Mouse (Mus musculus): ENCODE measurements around the gene Rnf215. TPM values are rescaled to one million over a fixed set of nuclear protein-coding genes. Genes with fewer than 3 reads are reported as not detected.
"Not testable (repeated sequence)": the region's sequence is repeated elsewhere in the genome, so short reads cannot be mapped to it uniquely, and the experiment has no call there.

Gene Rnf215
- polyA plus RNA-seq, 1 experiment from 2014 or later: 51.0 TPM

GRCm38 (mm10) chr11:4118081-4118921 is 16.7 kb upstream of the Rnf215 start:
- Histone ChIP-seq H3K27ac (ENCODE audit: low read depth, low read length) (peak overlapping the region; percentile 30; the same call in 1 of the 2 replicates), H3K9ac (replicated peaks; ENCODE audit: low read depth, low read length) (peak overlapping the region; percentile 68), H3K4me2 (ENCODE audit: low read depth, low read length) (peak overlapping the region; percentile 88), H3K4me3 (ENCODE audit: low read depth, low read length) (peak overlapping the region; percentile 60), H3K4me1 (ENCODE audit: control insufficient read depth, insufficient read depth, low read length) (peaks cover 6% of the 10 kb centered on the region; the same call in 1 of the 2 replicates), H3K36me3 (ENCODE audit: control insufficient read depth, insufficient read depth, low read length) (no peaks in the 10 kb centered on the region), H3K9me3 (ENCODE audit: control insufficient read depth, low read length) (no peaks in the 10 kb centered on the region), H3K27me3 (ENCODE audit: control insufficient read depth, insufficient read depth, low read length) (no peaks in the 10 kb centered on the region)
- peak; percentile 62 for ATAC-seq (ENCODE audit: low read depth)
- WGBS: 3% methylated on average over 41 of the region's 41 CpGs

- Histone ChIP-seq H3K4me3 (ENCODE audit: low read depth, low read length) (no peak overlapping the region), H3K4me1 (ENCODE audit: control insufficient read depth, insufficient read depth, low read length) (peaks cover 6% of the 10 kb centered on the region; the same call in 1 of the 2 replicates), H3K27me3 (ENCODE audit: control insufficient read depth, insufficient read depth, low read length) (no peaks in the 10 kb centered on the region), H3K27ac (ENCODE audit: low read depth, low read length) (no peak overlapping the region), H3K36me3 (ENCODE audit: control insufficient read depth, insufficient read depth, low read length) (no peaks in the 10 kb centered on the region), H3K9ac (replicated peaks; ENCODE audit: low read depth, low read length) (no peak overlapping the region), H3K4me2 (ENCODE audit: low read depth, low read length) (no peak overlapping the region), H3K9me3 (ENCODE audit: control insufficient read depth, low read length) (no peaks in the 10 kb centered on the region)
- 77% methylated on average over 5 of the region's 5 CpGs for WGBS
- no peak for ATAC-seq (ENCODE audit: low read depth)
These were observed 15.4 kb upstream of the Rnf215 start for GRCm38 (mm10) chr11:4119635-4120034.

GRCm38 (mm10) chr11:4121691-4122090 is 13.3 kb upstream of the Rnf215 start:
- no peaks in the 10 kb centered on the region for H3K36me3 ChIP-seq (ENCODE audit: control insufficient read depth, insufficient read depth, low read length)
- H3K27ac ChIP-seq (ENCODE audit: low read depth, low read length): no peak overlapping the region
- H3K4me2 ChIP-seq (ENCODE audit: low read depth, low read length): no peak overlapping the region
- no peak overlapping the region for H3K4me3 ChIP-seq (ENCODE audit: low read depth, low read length)
- whole genome bisulfite sequencing: 75% methylated on average over 3 of the region's 3 CpGs
- no peaks in the 10 kb centered on the region for H3K9me3 ChIP-seq (ENCODE audit: control insufficient read depth, low read length)
- ATAC-seq (ENCODE audit: low read depth): no peak
- no peak overlapping the region for H3K9ac ChIP-seq (replicated peaks; ENCODE audit: low read depth, low read length)
- H3K4me1 ChIP-seq (ENCODE audit: control insufficient read depth, insufficient read depth, low read length): peaks cover 5% of the 10 kb centered on the region; the same call in 1 of the 2 replicates
- H3K27me3 ChIP-seq (ENCODE audit: control insufficient read depth, insufficient read depth, low read length): no peaks in the 10 kb centered on the region

GRCm38 (mm10) chr11:4122226-4122625 is 12.8 kb upstream of the Rnf215 start:
- WGBS: 80% methylated on average over 5 of the region's 5 CpGs
- Histone ChIP-seq H3K27ac (ENCODE audit: low read depth, low read length) (no peak overlapping the region), H3K4me1 (ENCODE audit: control insufficient read depth, insufficient read depth, low read length) (peaks cover 2% of the 10 kb centered on the region; the same call in 1 of the 2 replicates), H3K27me3 (ENCODE audit: control insufficient read depth, insufficient read depth, low read length) (no peaks in the 10 kb centered on the region), H3K4me2 (ENCODE audit: low read depth, low read length) (no peak overlapping the region), H3K36me3 (ENCODE audit: control insufficient read depth, insufficient read depth, low read length) (no peaks in the 10 kb centered on the region), H3K9me3 (ENCODE audit: control insufficient read depth, low read length) (no peaks in the 10 kb centered on the region), H3K4me3 (ENCODE audit: low read depth, low read length) (no peak overlapping the region), H3K9ac (replicated peaks; ENCODE audit: low read depth, low read length) (no peak overlapping the region)
- no peak for ATAC-seq (ENCODE audit: low read depth)

GRCm38 (mm10) chr11:4122742-4123579 is 12.0 kb upstream of the Rnf215 start, which contains the start of gene Sec14l2:
TSS of gene Sec14l2 (minus strand) at chr11:4123415.
- 86% methylated on average over 10 of the region's 10 CpGs for WGBS
- no peaks in the 10 kb centered on the region for H3K36me3 ChIP-seq (ENCODE audit: control insufficient read depth, insufficient read depth, low read length)
- no peak within 1 kb of the TSS for H3K4me2 ChIP-seq (ENCODE audit: low read depth, low read length)
- no peaks in the 10 kb centered on the region for H3K9me3 ChIP-seq (ENCODE audit: control insufficient read depth, low read length)
- H3K27me3 ChIP-seq (ENCODE audit: control insufficient read depth, insufficient read depth, low read length): no peaks in the 10 kb centered on the region
- H3K9ac ChIP-seq (replicated peaks; ENCODE audit: low read depth, low read length): no peak within 1 kb of the TSS
- no peak for ATAC-seq (ENCODE audit: low read depth)
- H3K27ac ChIP-seq (ENCODE audit: low read depth, low read length): no peak within 1 kb of the TSS
- H3K4me3 ChIP-seq (ENCODE audit: low read depth, low read length): no peak within 1 kb of the TSS
- H3K4me1 ChIP-seq (ENCODE audit: control insufficient read depth, insufficient read depth, low read length): no peaks in the 10 kb centered on the region

- no peaks in the 10 kb centered on the region for H3K4me1 ChIP-seq (ENCODE audit: control insufficient read depth, insufficient read depth, low read length)
- H3K36me3 ChIP-seq (ENCODE audit: control insufficient read depth, insufficient read depth, low read length): no peaks in the 10 kb centered on the region
- H3K27me3 ChIP-seq (ENCODE audit: control insufficient read depth, insufficient read depth, low read length): no peaks in the 10 kb centered on the region
- no peak overlapping the region for H3K4me2 ChIP-seq (ENCODE audit: low read depth, low read length)
- no peak overlapping the region for H3K4me3 ChIP-seq (ENCODE audit: low read depth, low read length)
- 62% methylated on average over 5 of the region's 5 CpGs for WGBS
- no peak overlapping the region for H3K27ac ChIP-seq (ENCODE audit: low read depth, low read length)
- H3K9me3 ChIP-seq (ENCODE audit: control insufficient read depth, low read length): no peaks in the 10 kb centered on the region
- no peak overlapping the region for H3K9ac ChIP-seq (replicated peaks; ENCODE audit: low read depth, low read length)
- no peak for ATAC-seq (ENCODE audit: low read depth)
These were observed 11.1 kb upstream of the Rnf215 start for GRCm38 (mm10) chr11:4123922-4124321.

- no peak overlapping the region for H3K4me3 ChIP-seq (ENCODE audit: low read depth, low read length)
- H3K4me1 ChIP-seq (ENCODE audit: control insufficient read depth, insufficient read depth, low read length): no peaks in the 10 kb centered on the region
- no peak for ATAC-seq (ENCODE audit: low read depth)
- no peak overlapping the region for H3K27ac ChIP-seq (ENCODE audit: low read depth, low read length)
- 86% methylated on average over 1 of the region's 1 CpGs for WGBS
- no peaks in the 10 kb centered on the region for H3K9me3 ChIP-seq (ENCODE audit: control insufficient read depth, low read length)
- no peak overlapping the region for H3K9ac ChIP-seq (replicated peaks; ENCODE audit: low read depth, low read length)
- no peaks in the 10 kb centered on the region for H3K36me3 ChIP-seq (ENCODE audit: control insufficient read depth, insufficient read depth, low read length)
- no peaks in the 10 kb centered on the region for H3K27me3 ChIP-seq (ENCODE audit: control insufficient read depth, insufficient read depth, low read length)
- H3K4me2 ChIP-seq (ENCODE audit: low read depth, low read length): no peak overlapping the region
These were observed 7.9 kb upstream of the Rnf215 start for GRCm38 (mm10) chr11:4127059-4127458.

- H3K4me2 ChIP-seq (ENCODE audit: low read depth, low read length); ATAC-seq (ENCODE audit: low read depth); H3K9ac ChIP-seq (replicated peaks; ENCODE audit: low read depth, low read length); H3K27me3 ChIP-seq (ENCODE audit: control insufficient read depth, insufficient read depth, low read length); H3K36me3 ChIP-seq (ENCODE audit: control insufficient read depth, insufficient read depth, low read length); H3K4me1 ChIP-seq (ENCODE audit: control insufficient read depth, insufficient read depth, low read length); H3K9me3 ChIP-seq (ENCODE audit: control insufficient read depth, low read length); H3K4me3 ChIP-seq (ENCODE audit: low read depth, low read length); H3K27ac ChIP-seq (ENCODE audit: low read depth, low read length): not testable (repeated sequence)
- 95% methylated on average over 4 of the region's 4 CpGs for WGBS
These were observed 6.5 kb upstream of the Rnf215 start for GRCm38 (mm10) chr11:4128461-4128860.

- Histone ChIP-seq H3K36me3 (ENCODE audit: control insufficient read depth, insufficient read depth, low read length) (0 out of 2 replicates have a peak, but pooled peaks cover 3% of the 10 kb centered on the region), H3K9ac (replicated peaks; ENCODE audit: low read depth, low read length) (no peak overlapping the region), H3K27me3 (ENCODE audit: control insufficient read depth, insufficient read depth, low read length) (no peaks in the 10 kb centered on the region), H3K9me3 (ENCODE audit: control insufficient read depth, low read length) (no peaks in the 10 kb centered on the region), H3K4me2 (ENCODE audit: low read depth, low read length) (no peak overlapping the region), H3K27ac (ENCODE audit: low read depth, low read length) (no peak overlapping the region), H3K4me1 (ENCODE audit: control insufficient read depth, insufficient read depth, low read length) (peaks cover 19% of the 10 kb centered on the region), H3K4me3 (ENCODE audit: low read depth, low read length) (no peak overlapping the region)
- no peak for ATAC-seq (ENCODE audit: low read depth)
- WGBS: 55% methylated on average over 3 of the region's 3 CpGs
These were observed 1.6 kb upstream of the Rnf215 start for GRCm38 (mm10) chr11:4133450-4133849.
